Mouse (Mus musculus) thymus, adult 18-20 months (tissue): ENCODE measurements around the gene Nmnat2.

Experiments used
- DNase-seq, 2 experiments: peaks; one replicate each; pipeline ENCODE4 v3.0.0; 2022; ENCODE audit warnings: mixed read lengths in 2 of 2

Gene Nmnat2

DNA sequence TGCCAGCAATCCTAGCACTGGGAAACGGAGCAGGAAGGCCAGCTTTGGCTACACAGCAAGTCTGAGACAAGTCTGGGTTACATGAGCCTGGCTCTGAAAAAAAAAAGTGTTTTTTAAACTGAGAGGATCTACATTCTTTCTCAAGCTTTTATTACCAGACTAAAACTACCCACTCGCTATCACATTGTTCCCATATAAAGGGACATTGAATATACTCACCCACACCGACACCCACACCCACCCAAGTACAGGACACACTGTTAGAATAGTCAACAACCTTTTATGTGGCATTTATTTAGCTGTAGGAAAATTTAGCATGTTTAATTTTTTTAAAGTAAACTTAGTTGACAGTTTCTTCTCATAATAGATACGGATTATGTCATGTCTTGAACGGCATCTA lies 35.3 kb downstream of the Nmnat2 start:
- DNase-seq = no peak

- no peak for DNase-seq
Observed at GRCm38 (mm10) chr1:152992271-152993134, 37.7 kb downstream of the Nmnat2 start.

DNA sequence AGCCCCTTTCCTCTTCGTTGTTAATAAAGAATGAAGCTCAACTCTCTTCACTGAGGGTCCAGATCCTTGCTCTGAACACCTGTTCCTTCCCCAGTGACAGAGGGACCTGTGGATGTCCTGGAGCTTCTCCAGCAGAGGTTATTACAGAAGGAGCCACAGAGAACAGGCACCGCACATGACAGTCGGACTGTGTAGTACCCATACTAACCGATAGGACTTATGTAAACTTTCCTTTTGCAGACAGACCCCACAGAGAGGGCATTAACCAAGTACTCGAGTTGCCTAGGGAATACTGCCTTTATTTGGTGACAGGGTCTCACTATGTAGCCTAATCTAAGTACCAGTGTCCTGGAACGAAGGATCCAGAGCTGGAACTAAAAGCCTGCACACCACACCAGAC lies 39.0 kb downstream of the Nmnat2 start:
- DNase-seq = no peak

GRCm38 (mm10) chr1:152999983-153000382 lies 45.2 kb downstream of the Nmnat2 start:
- no peak for DNase-seq

DNA sequence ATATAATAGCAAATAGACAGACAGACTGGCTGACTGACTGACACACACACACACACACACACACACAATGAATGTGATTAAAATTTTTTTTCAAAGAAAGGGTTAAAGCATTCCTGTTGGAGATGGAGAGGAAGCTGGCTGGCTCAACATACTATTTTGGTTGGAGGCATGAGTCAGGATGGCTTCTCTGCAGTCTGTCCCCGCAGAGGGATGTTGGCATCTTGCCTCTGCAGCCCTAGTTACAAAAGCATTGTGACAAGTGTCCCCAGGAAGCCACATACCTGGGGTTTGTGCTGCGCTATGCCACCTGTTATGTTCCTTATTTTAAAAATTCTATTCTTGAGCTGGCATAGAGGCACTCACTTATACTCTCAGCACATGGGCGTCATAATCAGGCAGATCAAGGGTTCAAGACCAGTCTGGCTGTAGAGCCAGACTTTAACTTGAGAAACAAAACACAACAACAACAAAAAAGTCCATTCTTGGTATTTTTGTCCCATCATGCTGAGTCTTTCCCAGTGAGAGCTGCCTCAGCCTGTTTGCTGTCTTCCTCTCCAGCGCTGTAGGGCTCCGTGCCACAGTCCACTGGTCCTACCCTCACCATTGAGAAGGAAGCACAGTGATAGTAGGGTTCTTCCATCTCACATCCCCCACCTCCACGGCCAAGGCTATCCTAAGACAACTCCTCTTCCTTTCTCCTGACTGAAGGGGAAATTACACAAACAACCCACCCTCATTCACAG lies 45.9 kb downstream of the Nmnat2 start:
- no peak for DNase-seq

DNA sequence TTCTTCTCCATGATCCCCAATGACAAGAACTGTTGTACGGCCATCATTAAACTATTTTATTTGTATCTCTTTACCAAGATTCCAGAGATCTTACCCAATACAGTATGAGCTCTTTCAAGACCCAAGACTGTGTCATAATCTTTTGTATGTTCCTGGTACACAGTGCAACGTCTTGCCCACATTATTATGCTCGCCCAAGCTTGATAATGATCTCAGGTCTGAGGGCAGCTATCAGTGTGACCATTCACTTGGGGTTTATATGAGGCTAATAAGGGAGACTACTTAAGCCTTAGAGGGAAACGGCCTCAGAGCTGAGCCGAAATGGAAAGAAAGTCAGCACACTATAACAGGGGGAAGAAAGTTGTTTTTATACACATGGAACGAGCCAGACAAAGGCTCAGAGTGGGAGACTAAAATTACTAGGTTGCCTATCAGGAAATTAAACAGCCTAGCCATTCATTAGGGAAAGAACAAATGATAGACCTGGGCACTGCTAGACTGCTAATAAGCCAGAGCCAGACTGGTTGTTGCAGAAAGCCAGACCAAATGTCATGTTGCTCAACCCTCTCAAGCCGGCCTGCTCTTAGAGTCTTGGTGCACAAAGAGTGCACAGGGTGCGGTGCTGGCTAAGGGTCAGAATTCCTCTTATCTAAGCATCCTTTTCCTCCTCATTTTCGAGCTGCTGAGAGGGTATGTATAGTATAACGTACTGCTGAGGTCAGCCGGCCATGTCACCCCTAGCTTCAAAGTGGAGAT lies 47.7 kb downstream of the Nmnat2 start:
- DNase-seq = no peak

DNA sequence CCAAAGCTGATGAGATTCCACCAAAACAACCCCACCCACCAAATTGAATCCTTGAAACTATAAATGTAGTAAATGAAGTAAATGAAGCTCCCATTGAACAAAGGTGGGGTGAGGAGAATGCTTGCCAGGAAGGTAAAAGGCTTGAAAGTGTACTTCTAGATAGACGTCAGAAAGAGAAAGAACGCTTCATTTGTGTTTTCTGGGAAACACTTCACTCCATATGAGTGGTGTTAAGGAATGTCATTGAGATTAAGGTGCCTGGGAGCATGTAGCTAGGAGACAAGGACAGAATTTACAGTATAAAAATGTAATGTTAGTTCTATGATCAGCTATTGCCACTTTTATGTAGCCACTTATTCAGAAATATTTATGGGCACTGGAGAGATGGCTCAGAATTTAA lies 49.7 kb downstream of the Nmnat2 start:
- no peak for DNase-seq

GRCm38 (mm10) chr1:153006054-153006453 lies 51.3 kb downstream of the Nmnat2 start:
- DNase-seq = no peak

DNA sequence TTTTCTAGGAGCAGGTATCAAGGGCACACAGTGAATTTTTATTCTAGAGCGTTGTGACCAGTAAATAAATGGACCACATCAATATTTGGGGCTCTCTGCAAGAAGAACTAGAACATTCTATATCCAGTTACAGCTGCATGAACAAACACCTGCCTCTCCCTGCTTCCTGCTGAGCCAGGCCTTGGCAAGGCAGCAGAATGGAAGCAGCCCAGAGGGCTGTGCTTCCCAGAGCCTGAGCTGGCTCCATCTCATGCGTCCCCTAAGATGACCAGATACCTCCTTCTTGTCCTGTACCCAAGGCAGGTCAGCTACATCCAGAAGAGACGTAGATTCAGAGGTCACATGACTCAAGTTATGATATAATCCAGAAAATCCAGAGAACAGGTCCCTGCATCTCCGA lies 52.0 kb downstream of the Nmnat2 start:
- no peak for DNase-seq

GRCm38 (mm10) chr1:153007292-153007691 lies 52.5 kb downstream of the Nmnat2 start:
- no peak for DNase-seq

DNA sequence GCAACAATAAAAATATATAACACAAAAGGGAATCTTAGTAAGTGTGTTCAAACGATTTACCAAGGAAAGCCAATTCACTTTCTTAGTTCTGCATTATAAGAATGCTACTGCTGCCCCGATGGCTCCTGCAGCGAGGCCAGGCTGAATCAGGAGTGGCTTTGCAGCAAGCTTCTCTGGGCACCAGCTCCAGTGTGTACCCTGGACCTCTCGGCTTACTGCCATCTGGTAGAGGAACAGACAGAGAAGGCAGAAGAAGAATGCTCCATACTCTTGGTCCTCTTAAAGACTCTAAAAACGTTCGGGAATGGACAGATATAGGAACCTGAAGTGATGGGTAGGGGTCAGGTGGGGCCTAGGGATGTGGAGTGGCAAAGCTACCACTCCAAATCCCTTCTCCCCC lies 53.0 kb downstream of the Nmnat2 start:
- DNase-seq = no peak

- no peak for DNase-seq
Observed at GRCm38 (mm10) chr1:153009338-153009737, 54.5 kb downstream of the Nmnat2 start.

GRCm38 (mm10) chr1:153010353-153011351 lies 55.9 kb downstream of the Nmnat2 start:
- no peak for DNase-seq

- DNase-seq = no peak
Observed at GRCm38 (mm10) chr1:153011544-153011943, 56.8 kb downstream of the Nmnat2 start.

DNA sequence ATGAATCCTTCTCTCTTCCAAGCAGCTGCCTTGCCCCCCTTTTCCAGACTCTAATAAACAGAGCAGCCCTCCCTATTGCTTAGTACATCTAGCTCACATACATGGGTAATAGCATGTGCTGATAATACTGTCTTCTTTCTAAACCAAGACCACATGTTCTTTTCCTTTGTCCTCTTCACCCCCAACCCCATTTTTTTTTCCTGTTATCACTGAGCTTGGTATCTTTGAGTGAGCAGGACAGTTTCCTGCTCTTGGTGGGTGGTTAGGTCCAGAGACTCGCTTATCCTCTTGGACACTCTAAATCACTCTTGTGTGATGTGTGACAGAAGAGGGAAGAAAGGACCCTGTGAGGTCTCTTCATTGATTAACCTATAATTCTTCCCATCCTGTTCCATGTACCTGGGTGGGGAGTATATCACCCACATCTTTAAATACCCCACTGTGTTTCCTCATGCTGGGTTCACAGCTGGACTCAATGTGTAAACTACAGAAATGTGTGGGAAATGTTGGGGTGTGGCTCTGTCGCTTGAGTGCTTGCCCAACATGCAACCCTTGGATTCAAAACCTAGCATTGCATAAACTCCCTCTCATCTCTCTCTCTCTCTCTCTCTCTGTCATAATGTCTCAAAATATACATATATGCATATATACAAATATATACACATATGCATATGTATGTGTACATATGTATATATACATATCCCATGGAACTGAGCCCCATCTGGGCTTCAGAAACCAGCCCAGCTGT lies 58.9 kb downstream of the Nmnat2 start:
- no peak for DNase-seq

DNA sequence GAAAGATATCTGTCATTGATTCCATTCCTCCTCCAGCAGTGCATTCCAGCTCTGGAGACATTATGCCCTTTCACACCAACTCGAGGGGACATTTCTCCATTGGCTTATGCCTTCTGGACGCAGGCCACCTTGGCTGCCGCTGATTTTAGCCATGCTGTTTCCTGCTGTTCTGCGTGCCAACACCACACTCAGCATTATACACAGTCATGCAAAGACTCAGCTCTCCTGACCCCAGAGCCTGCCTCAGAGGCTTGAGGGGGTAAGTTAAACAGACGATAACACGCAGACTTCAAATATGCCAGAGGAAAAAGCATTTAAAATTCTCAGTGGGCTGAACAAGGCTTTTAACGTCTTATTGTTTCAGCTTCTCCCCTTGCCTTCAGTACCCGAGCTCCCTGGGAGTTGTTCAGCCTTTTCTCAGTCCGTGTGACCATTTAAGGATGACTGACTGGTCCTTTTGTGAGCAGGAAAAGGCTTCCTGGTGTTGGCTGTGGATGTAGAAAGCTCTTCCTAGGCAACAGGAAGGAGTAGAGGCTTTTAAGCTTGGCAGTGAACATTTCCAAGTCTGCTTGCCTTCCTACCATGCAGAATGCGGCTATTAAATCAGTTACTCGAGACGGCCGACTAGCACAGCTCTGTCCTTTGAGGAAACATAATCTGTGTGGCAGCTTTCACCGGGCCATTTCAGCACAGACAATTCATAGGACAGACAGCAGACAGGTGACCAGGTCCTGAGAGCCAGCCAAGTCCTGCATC lies 59.8 kb downstream of the Nmnat2 start:
- no peak for DNase-seq

DNA sequence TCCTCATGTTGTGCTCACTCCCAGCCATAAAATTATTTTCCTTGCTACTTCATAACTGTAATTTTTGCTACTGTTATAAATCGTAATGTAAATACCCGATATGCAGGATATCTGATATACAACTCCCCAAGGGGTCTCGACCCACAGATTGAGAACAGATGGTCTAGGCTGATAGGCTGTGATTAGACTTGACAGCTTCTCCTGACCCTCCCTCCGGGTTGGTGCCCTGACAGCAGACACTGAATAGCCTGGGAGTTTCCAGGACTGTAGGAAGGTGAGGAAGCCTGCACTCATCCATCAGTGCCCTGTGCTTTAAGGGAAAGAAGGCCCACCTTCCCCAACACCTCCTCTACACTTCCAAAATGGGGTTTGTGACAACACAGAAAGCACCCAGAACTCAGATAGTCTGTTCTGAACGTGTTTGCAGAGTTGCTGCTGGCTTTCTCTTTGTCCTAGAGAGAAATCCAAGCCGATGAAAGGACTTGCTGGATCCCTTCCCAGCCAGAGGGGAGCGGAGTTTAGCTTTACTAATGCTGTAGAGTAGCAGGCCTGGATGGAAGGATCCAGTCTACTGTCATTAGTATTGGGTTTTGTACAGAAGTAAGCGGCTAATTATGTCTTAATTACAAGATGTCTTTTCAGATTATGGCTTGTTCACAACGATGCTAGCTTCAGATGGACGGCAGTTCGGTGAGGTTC lies 61.8 kb downstream of the Nmnat2 start:
- DNase-seq = no peak

- no peak for DNase-seq
Observed at GRCm38 (mm10) chr1:153019128-153019527, 64.3 kb downstream of the Nmnat2 start.

GRCm38 (mm10) chr1:153019623-153020022 lies 64.8 kb downstream of the Nmnat2 start:
- no peak for DNase-seq
